Mouse (Mus musculus): ENCODE measurements at regions not wholly inside any gene's neighbourhood (a gene's known extent, or its start where the extent isn't known, plus 50 kb on each side); places are given as distances from the start of the nearest gene placed in this dataset.
A peak's percentile ranks its signal among the peaks of the same experiment; 100 is the strongest.

GRCm38 (mm10) chr14:36618459-36619085 is 350.0 kb downstream of the Ccser2 start:
- no peak for DNase-seq

DNA sequence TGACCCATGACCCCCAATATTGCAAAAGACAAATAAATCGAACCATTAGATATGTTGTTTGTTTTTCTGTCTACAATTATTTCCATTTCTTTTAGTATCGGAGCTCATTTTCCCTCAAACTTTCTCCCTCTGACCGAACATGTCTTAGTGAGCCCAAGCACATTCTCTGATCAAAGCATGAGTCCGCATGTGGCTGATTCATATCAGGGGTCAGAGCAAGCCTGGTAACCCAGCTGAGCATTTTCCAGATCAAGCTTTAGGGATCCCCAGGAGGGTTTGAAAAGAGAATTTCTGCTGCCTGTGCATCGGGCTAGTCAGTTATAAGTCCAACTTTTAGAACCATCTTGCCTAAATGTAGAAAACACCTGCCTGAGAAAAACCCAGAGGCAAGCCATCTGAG is 350.6 kb downstream of the Ccser2 start:
- no peak for DNase-seq

GRCm38 (mm10) chr14:36614926-36615325 is 353.7 kb downstream of the Ccser2 start:
- DNase-seq: no peak

DNA sequence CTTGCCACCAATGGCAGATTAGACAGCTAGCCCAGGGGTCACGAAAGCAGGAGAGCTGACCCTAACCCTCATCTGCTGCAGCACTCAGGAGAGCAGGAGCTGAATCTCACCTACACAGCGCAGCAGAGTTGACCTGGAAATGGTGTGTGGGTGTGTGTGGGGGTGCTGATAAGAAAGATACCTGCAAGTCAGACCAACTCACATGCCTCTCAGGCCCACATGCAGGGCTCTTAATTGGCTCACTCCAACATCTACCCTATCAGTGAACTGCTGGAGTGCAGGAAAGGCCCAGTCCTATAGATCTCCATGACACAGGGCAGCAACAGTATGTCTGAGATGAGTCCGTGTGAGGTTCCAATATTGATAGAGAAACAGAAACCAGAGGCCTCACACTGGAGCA is 355.7 kb downstream of the Ccser2 start:
- DNase-seq: no peak

DNA sequence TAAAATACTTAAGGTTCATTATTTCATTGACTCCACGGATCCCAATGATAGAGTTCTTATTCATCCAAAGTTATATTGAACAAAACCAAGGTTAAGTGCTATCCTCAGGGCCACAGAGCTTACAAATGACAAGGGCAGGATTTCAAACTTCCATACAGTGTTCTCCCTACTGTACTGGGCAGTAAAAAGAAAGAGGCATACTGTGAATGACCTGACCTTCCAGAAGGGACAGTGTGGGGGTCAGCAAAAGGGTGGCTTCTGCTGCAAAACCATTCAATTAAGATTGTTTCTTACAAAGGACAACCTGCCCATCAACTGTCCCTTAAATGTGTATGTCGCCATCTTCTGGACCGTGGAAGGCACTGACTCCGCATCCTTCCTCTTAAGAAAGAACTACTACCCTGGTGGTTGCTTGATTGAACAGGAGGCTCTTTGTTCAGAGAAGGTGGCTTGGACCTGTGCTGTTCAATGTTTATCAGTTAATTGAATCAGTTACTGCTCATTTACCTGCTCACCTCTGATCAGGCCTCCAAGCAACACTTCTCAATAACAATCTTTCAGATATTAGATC is 384.4 kb downstream of the Ccser2 start:
- peak; percentile 2 for DNase-seq

GRCm38 (mm10) chr14:36583338-36584064 is 385.1 kb downstream of the Ccser2 start:
- DNase-seq: no peak

DNA sequence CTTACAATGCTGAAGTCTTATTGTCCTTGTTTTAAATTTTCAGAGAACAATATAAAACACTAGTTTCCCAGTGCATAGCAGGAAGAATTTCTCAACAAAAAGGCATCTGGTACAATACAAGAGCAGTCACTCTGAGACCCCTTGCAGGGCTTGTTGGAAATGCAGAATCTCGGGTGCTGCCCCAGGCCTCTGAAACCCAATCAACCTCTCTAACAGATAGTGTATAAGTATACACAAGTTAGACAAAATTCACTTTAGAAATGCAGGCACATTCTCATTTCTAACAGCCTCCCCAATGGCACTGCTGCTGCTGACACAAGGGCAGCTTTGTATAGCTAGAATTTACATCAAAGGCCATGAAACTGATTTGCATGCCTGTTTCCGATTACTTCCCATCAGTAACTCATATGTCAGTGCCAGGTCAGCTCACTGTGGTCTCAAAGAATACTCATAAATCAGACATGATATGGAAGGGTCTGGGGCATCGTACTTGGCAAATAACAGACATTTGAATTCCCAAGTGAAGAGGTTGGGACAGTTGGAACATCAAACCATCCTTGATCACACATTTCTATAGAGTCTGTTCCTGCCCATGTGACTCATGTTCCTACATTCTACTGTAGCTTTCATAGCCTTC is 405.2 kb downstream of the Ccser2 start:
- no peak for DNase-seq

DNA sequence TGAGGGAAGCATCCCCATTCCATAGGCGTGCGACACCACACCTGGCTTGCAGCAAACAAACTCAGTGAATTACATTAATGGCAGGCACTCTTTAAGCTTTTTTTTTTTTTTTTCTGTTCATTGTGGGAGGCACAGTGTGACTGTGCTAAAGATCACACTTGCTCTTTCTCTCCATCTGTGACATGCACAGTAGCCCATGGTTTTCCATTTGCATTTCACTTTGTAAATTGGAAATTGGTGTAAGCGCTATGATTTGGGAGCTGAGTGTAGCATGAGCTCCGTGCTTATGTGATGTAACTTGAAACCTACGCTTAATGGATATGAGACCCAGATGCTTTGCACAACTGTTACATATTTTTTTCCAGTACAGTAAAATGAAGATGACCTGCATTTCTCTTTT is 431.2 kb downstream of the Ccser2 start:
- DNase-seq: no peak

DNA sequence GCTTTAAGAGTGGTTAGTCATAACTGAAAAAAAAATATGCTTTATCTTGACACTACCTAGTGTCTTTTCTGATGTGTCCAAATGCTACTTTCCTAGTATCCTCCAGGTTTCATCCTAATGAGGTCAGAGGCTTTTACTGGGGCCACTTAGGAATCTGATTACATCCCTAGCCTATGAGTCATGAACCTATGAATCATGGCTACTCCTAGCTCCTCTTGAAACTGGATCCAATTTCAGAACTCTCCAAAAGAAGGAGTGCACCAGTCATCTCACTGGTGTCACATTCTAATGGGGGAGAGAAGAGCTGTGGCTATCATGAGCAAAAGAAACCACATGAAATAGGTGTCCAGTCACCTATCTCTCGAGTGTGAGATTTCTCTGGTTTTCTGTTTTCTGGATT is 432.6 kb downstream of the 4930474N05Rik start:
- no peak for DNase-seq

- DNase-seq: no peak
Measured at GRCm38 (mm10) chr14:36525591-36526037, 430.9 kb downstream of the 4930474N05Rik start.

DNA sequence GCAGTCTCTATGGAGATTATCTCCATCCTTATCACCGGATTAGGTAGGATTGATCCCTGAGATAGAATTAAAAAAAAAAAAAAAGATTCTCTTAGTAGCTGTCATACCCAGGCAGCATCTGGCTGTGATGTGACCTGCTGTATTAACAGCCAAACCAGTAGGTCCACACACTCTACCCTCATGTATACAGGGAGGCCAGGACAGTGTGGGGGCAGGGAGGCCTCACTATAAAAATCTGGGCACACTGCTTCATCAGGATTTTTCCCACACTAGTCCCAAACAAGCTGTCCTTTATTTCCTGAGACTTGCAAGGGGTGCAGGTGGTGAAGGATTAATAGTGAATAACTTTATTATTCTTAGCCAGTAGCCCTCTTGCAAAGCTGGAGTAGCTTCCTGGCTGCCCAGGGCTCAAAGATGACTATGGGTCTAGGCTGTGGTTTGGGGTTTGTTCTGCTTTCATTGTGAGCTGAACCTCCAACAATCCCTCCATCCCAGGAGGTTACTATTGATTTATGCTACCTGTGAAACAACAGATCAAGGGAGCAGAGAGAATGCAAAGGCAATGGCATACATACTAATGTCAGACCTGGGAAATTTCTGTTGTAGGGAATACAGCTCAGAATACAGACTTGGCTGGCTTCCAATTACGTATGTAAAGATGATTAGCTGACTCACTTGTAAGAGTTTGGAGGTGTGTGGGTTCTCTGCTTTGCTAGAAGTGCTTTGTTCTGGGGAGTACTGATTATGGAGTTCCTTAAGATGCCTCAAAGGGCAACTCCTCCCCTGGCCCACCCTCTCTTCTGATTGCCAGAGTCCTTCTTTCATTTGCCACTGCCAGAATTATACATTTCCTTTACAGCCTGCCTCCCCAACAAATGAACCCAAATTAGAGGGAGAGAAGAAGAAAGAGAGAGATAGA is 407.6 kb downstream of the 4930474N05Rik start:
- no peak for DNase-seq

- DNase-seq: no peak
Measured at GRCm38 (mm10) chr14:36499323-36499722, 404.6 kb downstream of the 4930474N05Rik start.

- DNase-seq: no peak
Measured at GRCm38 (mm10) chr14:36485499-36485898, 390.8 kb downstream of the 4930474N05Rik start.

DNA sequence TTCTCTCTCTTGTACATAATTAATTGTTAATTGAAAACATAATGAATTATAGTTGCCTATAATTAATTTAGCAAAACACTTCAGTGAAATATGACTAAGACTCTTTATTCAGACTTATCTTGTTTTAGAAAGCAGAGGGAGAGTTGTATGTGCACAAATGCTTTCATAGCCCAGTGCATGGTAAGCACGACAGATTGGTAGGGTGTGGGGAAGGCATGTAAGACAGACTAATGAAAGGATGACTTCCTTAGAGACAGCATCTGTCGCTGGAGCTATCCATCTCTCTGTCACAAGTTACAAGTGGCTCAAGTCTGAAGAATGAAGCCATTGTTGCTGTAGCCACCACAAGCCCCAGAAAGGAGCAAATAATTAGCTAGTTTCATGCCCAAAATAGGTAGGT is 376.9 kb downstream of the 4930474N05Rik start:
- DNase-seq: no peak

GRCm38 (mm10) chr14:36470362-36470761 is 375.6 kb downstream of the 4930474N05Rik start:
- no peak for DNase-seq

DNA sequence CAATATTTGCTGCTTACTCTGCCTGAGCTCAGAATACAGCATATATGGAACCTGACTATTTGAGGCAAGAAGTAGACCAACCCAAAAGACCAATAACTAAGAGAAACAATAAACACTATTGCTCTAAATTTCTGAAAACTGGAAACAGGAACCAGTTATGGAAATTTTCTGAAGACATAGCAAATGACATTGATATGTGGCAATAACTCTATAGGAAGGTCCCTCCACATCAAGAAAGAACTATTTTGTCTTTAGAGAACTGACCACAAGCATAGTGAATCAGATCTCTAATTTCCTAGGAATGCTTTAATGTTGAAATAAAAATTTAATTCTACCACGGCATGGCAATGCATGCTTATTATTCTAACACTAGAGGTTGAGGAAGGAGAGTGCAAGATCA is 358.3 kb downstream of the 4930474N05Rik start:
- no peak for DNase-seq

GRCm38 (mm10) chr14:36450126-36450525 is 355.4 kb downstream of the 4930474N05Rik start:
- no peak for DNase-seq

DNA sequence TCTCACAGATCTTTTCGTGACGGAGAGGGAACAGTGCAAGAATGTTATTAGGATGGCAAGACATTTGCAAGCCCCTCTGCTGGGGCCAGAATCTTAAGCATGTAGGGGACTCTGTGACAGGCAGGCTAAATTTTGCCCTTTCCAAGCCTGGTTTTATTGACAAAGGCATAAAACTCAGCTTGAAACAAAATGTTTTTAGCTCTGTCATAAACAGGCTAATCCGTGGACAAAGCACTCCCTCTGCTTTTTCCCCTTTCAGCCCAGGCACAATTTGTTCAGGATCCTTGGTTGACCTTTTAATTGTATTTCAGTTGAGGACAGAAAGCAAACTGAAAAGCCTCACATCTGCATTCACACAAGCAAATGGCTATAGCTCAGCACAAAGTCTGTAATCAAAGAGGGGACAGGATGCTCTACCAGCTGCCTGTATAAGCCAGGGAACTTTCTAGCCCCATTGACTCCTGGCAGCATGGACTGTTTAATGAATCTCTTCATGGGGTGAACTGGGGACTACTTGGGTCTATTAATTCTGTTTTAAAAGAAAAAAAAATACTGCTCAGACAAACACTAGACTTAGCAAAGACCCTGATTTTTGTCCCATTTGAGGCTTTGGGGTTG is 320.0 kb downstream of the 4930474N05Rik start:
- peak; percentile 21 for DNase-seq

DNA sequence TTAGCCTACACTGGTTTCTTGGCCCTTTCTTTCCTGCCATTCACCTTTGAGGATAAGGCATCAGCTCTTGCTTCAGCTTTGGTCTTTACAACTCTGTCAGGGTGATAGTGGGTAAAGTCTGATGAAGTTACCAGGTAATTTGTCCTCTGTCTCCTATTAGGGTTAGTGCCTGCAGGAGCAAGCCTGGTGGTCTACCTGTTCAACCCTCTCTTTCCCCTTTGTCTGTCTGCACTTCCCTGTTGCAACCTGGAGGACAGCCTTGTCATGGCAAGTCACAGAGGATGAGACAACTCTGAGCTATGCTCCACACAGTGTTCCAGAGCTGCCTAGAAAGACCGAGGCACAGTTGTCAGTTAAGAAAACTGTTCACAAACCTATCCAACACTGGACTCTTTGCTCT is 319.5 kb downstream of the 4930474N05Rik start:
- DNase-seq: no peak
